Mouse (Mus musculus) G1E (cell line): ENCODE measurements around the gene Myl4.
"Not testable (repeated sequence)": the region's sequence is repeated elsewhere in the genome, so short reads cannot be mapped to it uniquely, and the experiment has no call there.

Experiments used
- CTCF ChIP-seq: IDR thresholded peaks from 2 replicates; pipeline ENCODE4 v1.5.1; 2012; ENCODE audit warnings: low read depth, low read length, inconsistent platforms, mixed read lengths
- GATA1 ChIP-seq: IDR thresholded peaks from 2 replicates; pipeline ENCODE4 v1.6.1; 2012; ENCODE audit warnings: borderline replicate concordance, low read length, inconsistent platforms, mixed read lengths
- POLR2AphosphoS5 ChIP-seq: IDR thresholded peaks from 2 replicates; pipeline ENCODE4 v1.6.1; 2012; ENCODE audit warnings: low read depth, low read length, inconsistent platforms; ENCODE audit not compliant: insufficient replicate concordance
- TAL1 ChIP-seq: conservative IDR thresholded peaks from 2 replicates; pipeline ENCODE4 v1.6.1; 2012; ENCODE audit warnings: low read depth, low read length, inconsistent platforms, mixed read lengths

GRCm38 (mm10) chr11:104571373-104571772 lies 20.9 kb downstream of the Myl4 start:
- not testable (repeated sequence) for TF ChIP-seq CTCF, POLR2AphosphoS5, GATA1, TAL1
